Mouse (Mus musculus) forebrain, embryonic 16.5 days (tissue): ENCODE data around the gene Lingo2. TPM values are rescaled to one million over a fixed set of nuclear protein-coding genes. Genes with fewer than 3 reads are reported as not detected.
"Not testable (repeated sequence)": the region's sequence is repeated elsewhere in the genome, so short reads cannot be mapped to it uniquely, and the experiment has no call there.

Source experiments
- ATAC-seq: fragments of 200-750 bp; cut with Nextera tagmentation; 2 replicates; pipeline ENCODE4 v1.8.0; 2017; ENCODE audit warnings: mild to moderate bottlenecking, moderate library complexity
- H3K27ac ChIP-seq: fragments of 300-500 bp; sonication (generic); 2 replicates; pipeline ENCODE4 v1.5.1; 2014; ENCODE audit warnings: low read length, control low read depth
- H3K27me3 ChIP-seq: fragments of 300-500 bp; sonication (generic); replicated peaks from 2 replicates; pipeline ENCODE4 v1.6.1; 2014; ENCODE audit warnings: low read length; ENCODE audit not compliant: control insufficient read depth, insufficient read depth
- H3K36me3 ChIP-seq: fragments of 300-500 bp; sonication (generic); 2 replicates; pipeline ENCODE4 v1.6.1; 2014; ENCODE audit not compliant: control insufficient read depth, insufficient read depth
- H3K4me1 ChIP-seq: fragments of 300-500 bp; sonication (generic); replicated peaks from 2 replicates; pipeline ENCODE4 v1.6.1; 2014; ENCODE audit warnings: low read length; ENCODE audit not compliant: control insufficient read depth, insufficient read depth
- H3K4me2 ChIP-seq: fragments of 300-500 bp; sonication (generic); 2 replicates; pipeline ENCODE4 v1.6.1; 2014; ENCODE audit warnings: mild to moderate bottlenecking, low read length, control low read depth
- H3K4me3 ChIP-seq: fragments of 300-500 bp; sonication (generic); replicated peaks from 2 replicates; pipeline ENCODE4 v1.5.1; 2014; ENCODE audit warnings: mild to moderate bottlenecking, low read length, control low read depth
- H3K9ac ChIP-seq: fragments of 300-500 bp; sonication (generic); replicated peaks from 2 replicates; pipeline ENCODE4 v1.6.1; 2014; ENCODE audit warnings: low read depth, low read length, control low read depth
- H3K9me3 ChIP-seq: fragments of 300-500 bp; sonication (generic); 2 replicates; pipeline ENCODE4 v1.6.1; 2016; ENCODE audit warnings: low read length; ENCODE audit not compliant: control insufficient read depth
- WGBS: fragments of 180-500 bp; shearing (Covaris S2); extraction: QIAGEN DNeasy Blood & Tissue Kit; methylation state at CpG from one replicate; pipeline ENCODE4 v1.1.7; 2014; 5-methylcytosine and 5-hydroxymethylcytosine counted together
- microRNA counts: library from miRNA; unstranded; fragments of <30 nt; microRNA quantifications from one replicate; lab custom pipeline; 2016
- microRNA-seq: library from miRNA; unstranded; fragments of <30 nt; microRNA quantifications from one replicate; pipeline ENCODE4, GENCODE M21; 2017
- polyA plus RNA-seq: library from polyadenylated mRNA; unstranded; fragments of >200 nt; fragmentation: Nextera tagmentation; extraction: Ambion mirVana; gene quantifications from 2 replicates; pipeline ENCODE4 v1.2.1, GENCODE M21; 2015

The Lingo2 gene
- polyA plus RNA-seq, 1 experiment from 2014 or later, result 43.2 TPM

DNA sequence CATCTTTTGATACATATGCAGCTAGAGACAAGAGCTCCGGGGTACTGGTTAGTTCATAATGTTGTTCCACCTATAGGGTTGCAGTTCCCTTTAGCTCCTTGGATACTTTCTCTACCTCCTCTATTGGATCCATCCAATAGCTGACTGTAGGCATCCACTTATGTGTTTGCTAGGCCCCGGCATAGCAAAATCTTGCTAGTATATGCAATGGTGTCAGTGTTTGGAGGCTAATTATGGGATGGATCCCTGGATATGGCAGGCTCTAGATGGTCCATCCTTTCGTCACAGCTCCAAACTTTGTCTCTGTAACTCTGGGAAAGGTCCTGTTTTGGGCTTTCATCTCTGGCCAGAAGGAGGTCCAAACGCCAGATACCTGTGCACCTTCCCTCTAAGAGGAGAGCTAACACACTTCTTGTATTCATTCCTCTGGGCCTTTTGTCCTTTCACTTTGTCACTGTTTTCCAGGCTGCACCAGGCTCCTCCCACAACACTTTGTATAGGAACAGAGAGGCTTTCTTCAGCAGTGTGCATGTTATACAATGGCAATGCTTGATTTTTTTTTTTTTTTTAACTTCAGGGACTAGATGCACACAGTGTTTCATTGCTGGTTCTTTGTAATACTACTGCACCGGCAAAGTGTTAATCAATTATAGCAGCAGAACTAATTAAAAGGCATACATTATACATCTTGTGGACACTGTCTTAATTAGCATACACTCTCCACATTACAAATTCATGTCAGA lies 1262.9 kb downstream of the Lingo2 start:
- not testable (repeated sequence) for H3K4me1 ChIP-seq, H3K9me3 ChIP-seq, H3K9ac ChIP-seq, H3K4me3 ChIP-seq, H3K27ac ChIP-seq, H3K27me3 ChIP-seq, H3K4me2 ChIP-seq, H3K36me3 ChIP-seq
- WGBS, result 39% methylated on average over 5 of the region's 5 CpGs
- ATAC-seq, result peak; percentile 63

MicroRNA genes within 50 kb of the gene (microRNA counts, 519-probe panel; counts per million panel counts)
- 2,149 counts per million, percentile 40 among the panel's probes with 10 or more counts for microRNA mmu-miR-873 (lab: Ali Mortazavi, UCI)
- 2,263 counts per million, percentile 49 among the panel's probes with 10 or more counts for microRNA mmu-miR-876-3p (lab: Ali Mortazavi, UCI)
- 1,476 counts per million, percentile 13 among the panel's probes with 10 or more counts for microRNA mmu-miR-876-5p (lab: Ali Mortazavi, UCI)

Small RNAs within 50 kb of the gene (microRNA-seq; reads per million reads assigned to microRNA genes)
- gene Mir873a (not detected), gene Mir873b (not detected), gene Mir876 (not detected)
